Mouse (Mus musculus) erythroblast, embryonic 14.5 days (primary cell): Measurements from ENCODE around the gene Ano10.

Source experiments
- GATA1 ChIP-seq: IDR thresholded peaks from 2 replicates; pipeline ENCODE4 v1.6.1; 2012; ENCODE audit warnings: low read length, inconsistent platforms, mixed read lengths
- TAL1 ChIP-seq: IDR thresholded peaks from 3 replicates; pipeline ENCODE4 v1.6.1; 2012; ENCODE audit warnings: low read length, inconsistent platforms, mixed read lengths

- TF ChIP-seq TAL1 (no peak), GATA1 (no peak)
Observed at GRCm38 (mm10) chr9:122132145-122132544, 162.1 kb downstream of the Ano10 start.
